Mouse (Mus musculus) heart, embryonic 10.5 days (tissue): Measurements from ENCODE around the gene Tmx2. TPM values are rescaled to one million over a fixed set of nuclear protein-coding genes. Genes with fewer than 3 reads are reported as not detected.
"Not testable (repeated sequence)": the region's sequence is repeated elsewhere in the genome, so short reads cannot be mapped to it uniquely, and the experiment has no call there.

ENCODE experiments used
- DNase-seq: peaks from one replicate; pipeline ENCODE4 v3.0.0-alpha.2; 2017; ENCODE audit warnings: low spot score
- H3K27ac ChIP-seq: fragments of 300-500 bp; sonication (generic); 2 replicates; pipeline ENCODE4 v1.5.1; 2016; ENCODE audit warnings: mild to moderate bottlenecking
- H3K27me3 ChIP-seq: fragments of 300-500 bp; sonication (generic); 2 replicates; pipeline ENCODE4 v1.6.1; 2016; ENCODE audit warnings: mild to moderate bottlenecking; ENCODE audit not compliant: poor library complexity, insufficient read depth, severe bottlenecking
- H3K36me3 ChIP-seq: fragments of 300-500 bp; sonication (generic); 2 replicates; pipeline ENCODE4 v1.6.1; 2016; ENCODE audit warnings: mild to moderate bottlenecking, moderate library complexity
- H3K4me1 ChIP-seq: fragments of 300-500 bp; sonication (generic); 2 replicates; pipeline ENCODE4 v1.6.1; 2016; ENCODE audit warnings: mild to moderate bottlenecking
- H3K4me3 ChIP-seq: fragments of 300-500 bp; sonication (generic); 2 replicates; pipeline ENCODE4 v1.5.1; 2016; ENCODE audit warnings: mild to moderate bottlenecking, moderate library complexity
- H3K9me3 ChIP-seq: fragments of 300-500 bp; sonication (generic); 2 replicates; pipeline ENCODE4 v1.6.1; 2016; ENCODE audit warnings: mild to moderate bottlenecking, moderate library complexity
- WGBS: fragments of 180-500 bp; shearing (Covaris S2); methylation state at CpG from one replicate; pipeline ENCODE4 v1.1.7; 2016; 5-methylcytosine and 5-hydroxymethylcytosine counted together
- polyA plus RNA-seq: library from polyadenylated mRNA; unstranded; fragments of >200 nt; fragmentation: Nextera tagmentation; extraction: Ambion mirVana; gene quantifications from 2 replicates; pipeline ENCODE4 v1.2.1, GENCODE M21; 2016

Tmx2 gene
- polyA plus RNA-seq, 1 experiment from 2014 or later = 172 TPM

GRCm38 (mm10) chr2:84671535-84671934 is 7.4 kb downstream of the Tmx2 start:
- WGBS = 61% methylated on average over 4 of the region's 5 CpGs
- not testable (repeated sequence) for H3K9me3 ChIP-seq, H3K4me3 ChIP-seq, H3K27me3 ChIP-seq, DNase-seq, H3K27ac ChIP-seq
- H3K4me1 ChIP-seq = peaks cover 12% of the 10 kb centered on the region
- H3K36me3 ChIP-seq = peaks cover 60% of the 10 kb centered on the region

- peak within 1 kb of the TSS; percentile 70 for H3K4me3 ChIP-seq
- 1% methylated on average over 20 of the region's 20 CpGs for WGBS
- peaks cover 11% of the 10 kb centered on the region for H3K4me1 ChIP-seq
- H3K9me3 ChIP-seq = no peaks in the 10 kb centered on the region
- DNase-seq = peak; percentile 96
- peaks cover 52% of the 10 kb centered on the region for H3K36me3 ChIP-seq
- H3K27ac ChIP-seq = peak within 1 kb of the TSS; percentile 92
- H3K27me3 ChIP-seq = no peaks in the 10 kb centered on the region
Measured at GRCm38 (mm10) chr2:84670569-84670933, 8.4 kb downstream of the Tmx2 start, which contains the start of gene Selenoh. Gene Selenoh, minus strand, starts transcription at chr2:84670770.

GRCm38 (mm10) chr2:84669828-84670568 is 8.9 kb downstream of the Tmx2 start:
- H3K4me1 ChIP-seq = peaks cover 11% of the 10 kb centered on the region
- H3K9me3 ChIP-seq = no peaks in the 10 kb centered on the region
- WGBS = 4% methylated on average over 39 of the region's 39 CpGs
- H3K27ac ChIP-seq = peak overlapping the region; percentile 92
- no peaks in the 10 kb centered on the region for H3K27me3 ChIP-seq
- DNase-seq = no peak
- H3K4me3 ChIP-seq = peak overlapping the region; percentile 70
- peaks cover 46% of the 10 kb centered on the region for H3K36me3 ChIP-seq

GRCm38 (mm10) chr2:84666081-84666480 is 12.9 kb downstream of the Tmx2 start:
- DNase-seq = no peak
- Histone ChIP-seq H3K27me3 (no peaks in the 10 kb centered on the region), H3K4me1 (peaks cover 11% of the 10 kb centered on the region), H3K9me3 (no peaks in the 10 kb centered on the region), H3K27ac (no peak overlapping the region), H3K4me3 (no peak overlapping the region), H3K36me3 (peaks cover 19% of the 10 kb centered on the region)
- WGBS = 44% methylated on average over 12 of the region's 12 CpGs

- H3K9me3 ChIP-seq = no peaks in the 10 kb centered on the region
- no peak overlapping the region for H3K4me3 ChIP-seq
- H3K27me3 ChIP-seq = no peaks in the 10 kb centered on the region
- no peak for DNase-seq
- 21% methylated on average over 2 of the region's 2 CpGs for WGBS
- 0 out of 2 replicates have a peak, but pooled peaks cover 7% of the 10 kb centered on the region for H3K4me1 ChIP-seq
- peaks cover 4% of the 10 kb centered on the region; the same call in 1 of the 2 replicates for H3K36me3 ChIP-seq
- no peak overlapping the region for H3K27ac ChIP-seq
Measured at GRCm38 (mm10) chr2:84662866-84663265, 16.1 kb downstream of the Tmx2 start.

GRCm38 (mm10) chr2:84660253-84660652 is 18.7 kb downstream of the Tmx2 start:
- Histone ChIP-seq H3K4me1 (no peaks in the 10 kb centered on the region), H3K4me3 (no peak overlapping the region), H3K36me3 (no peaks in the 10 kb centered on the region), H3K27ac (no peak overlapping the region), H3K27me3 (no peaks in the 10 kb centered on the region), H3K9me3 (no peaks in the 10 kb centered on the region)
- no peak for DNase-seq
- WGBS = 63% methylated on average over 3 of the region's 3 CpGs

GRCm38 (mm10) chr2:84658806-84659205 is 20.1 kb downstream of the Tmx2 start, which contains the start of gene Btbd18:
Gene Btbd18, plus strand, starts transcription at chr2:84659079.
- 91% methylated on average over 32 of the region's 32 CpGs for WGBS
- no peaks in the 10 kb centered on the region for H3K36me3 ChIP-seq
- DNase-seq = no peak
- no peaks in the 10 kb centered on the region for H3K27me3 ChIP-seq
- H3K4me3 ChIP-seq = no peak within 1 kb of the TSS
- no peak within 1 kb of the TSS for H3K27ac ChIP-seq
- no peaks in the 10 kb centered on the region for H3K9me3 ChIP-seq
- no peaks in the 10 kb centered on the region for H3K4me1 ChIP-seq

- peaks cover 4% of the 10 kb centered on the region; the same call in 1 of the 2 replicates for H3K4me1 ChIP-seq
- no peak overlapping the region for H3K27ac ChIP-seq
- no peaks in the 10 kb centered on the region for H3K27me3 ChIP-seq
- H3K9me3 ChIP-seq = no peaks in the 10 kb centered on the region
- WGBS = 49% methylated on average over 1 of the region's 1 CpGs
- DNase-seq = no peak
- H3K4me3 ChIP-seq = no peak overlapping the region
- H3K36me3 ChIP-seq = no peaks in the 10 kb centered on the region
Measured at GRCm38 (mm10) chr2:84655864-84656263, 23.1 kb downstream of the Tmx2 start.

- Histone ChIP-seq H3K9me3 (no peaks in the 10 kb centered on the region), H3K27me3 (no peaks in the 10 kb centered on the region), H3K4me3 (no peak overlapping the region), H3K27ac (no peak overlapping the region), H3K4me1 (peaks cover 4% of the 10 kb centered on the region; the same call in 1 of the 2 replicates), H3K36me3 (no peaks in the 10 kb centered on the region)
- DNase-seq = peak; percentile 22
Measured at GRCm38 (mm10) chr2:84653354-84653753, 25.6 kb downstream of the Tmx2 start.

- peak within 1 kb of the TSS; percentile 77 for H3K4me3 ChIP-seq
- H3K9me3 ChIP-seq = no peaks in the 10 kb centered on the region
- peaks cover 17% of the 10 kb centered on the region for H3K4me1 ChIP-seq
- H3K27ac ChIP-seq = peak within 1 kb of the TSS; percentile 96
- H3K36me3 ChIP-seq = no peaks in the 10 kb centered on the region
- H3K27me3 ChIP-seq = no peaks in the 10 kb centered on the region
- WGBS = under 1% methylated on average over 15 of the region's 15 CpGs
- DNase-seq = peak; percentile 95
Measured at GRCm38 (mm10) chr2:84650464-84651195, 28.3 kb downstream of the Tmx2 start, which contains the start of gene Ctnnd1. Gene Ctnnd1, minus strand, starts transcription at chr2:84650765.

- no peaks in the 10 kb centered on the region for H3K27me3 ChIP-seq
- under 1% methylated on average over 10 of the region's 10 CpGs for WGBS
- peaks cover 17% of the 10 kb centered on the region for H3K4me1 ChIP-seq
- peak overlapping the region; percentile 77 for H3K4me3 ChIP-seq
- H3K27ac ChIP-seq = peak overlapping the region; percentile 96
- peaks cover 2% of the 10 kb centered on the region; the same call in 1 of the 2 replicates for H3K36me3 ChIP-seq
- peak; percentile 79 for DNase-seq
- H3K9me3 ChIP-seq = no peaks in the 10 kb centered on the region
Measured at GRCm38 (mm10) chr2:84649674-84650073, 29.3 kb downstream of the Tmx2 start.

GRCm38 (mm10) chr2:84648369-84648768 is 30.6 kb downstream of the Tmx2 start:
- Histone ChIP-seq H3K4me3 (peak overlapping the region; percentile 77), H3K27ac (peak overlapping the region; percentile 96), H3K36me3 (peaks cover 4% of the 10 kb centered on the region; the same call in 1 of the 2 replicates), H3K27me3 (no peaks in the 10 kb centered on the region), H3K4me1 (peaks cover 25% of the 10 kb centered on the region), H3K9me3 (no peaks in the 10 kb centered on the region)
- peak; percentile 74 for DNase-seq
- 33% methylated on average over 6 of the region's 6 CpGs for WGBS

- Histone ChIP-seq H3K4me3 (peak overlapping the region; percentile 77), H3K4me1 (peaks cover 31% of the 10 kb centered on the region), H3K9me3 (no peaks in the 10 kb centered on the region), H3K27ac (no peak overlapping the region), H3K27me3 (no peaks in the 10 kb centered on the region), H3K36me3 (peaks cover 6% of the 10 kb centered on the region; the same call in 1 of the 2 replicates)
- DNase-seq = peak; percentile 66
- 86% methylated on average over 6 of the region's 6 CpGs for WGBS
Measured at GRCm38 (mm10) chr2:84647051-84647568, 31.8 kb downstream of the Tmx2 start.
